In genomic region chr11:50147958-50148476, GRCm38 (mm10) we compare ENCODE assay signal across 19 mouse cellular contexts. TPM values are rescaled to one million over a fixed set of nuclear protein-coding genes. Genes with fewer than 3 reads are reported as not detected.
DNase-seq lines count a peak whose midpoint lies in the region; ATAC-seq lines count a peak whose summit lies in the region.
"Had no signal": no experiment of that assay in that cellular context is flagged by ENCODE, and none has a peak within 500 bp of the region (broad histone marks: within the 10 kb centered on the region; RNA-seq: fewer than 3 reads in every experiment).

No protein-coding gene starts in this region.

- no peaks in the 10 kb centered on the region for H3K9me3 ChIP-seq in heart, embryonic 15.5 days (replicated peaks)
- H3K9me3 ChIP-seq: forebrain, embryonic 12.5 days; kidney, embryonic 15.5 days; limb, embryonic 10.5 days had no signal

- H3K4me3 ChIP-seq in heart, embryonic 15.5 days, result no peak overlapping the region
- H3K4me3 ChIP-seq: forebrain, embryonic 12.5 days; gastrocnemius, adult 2 months; kidney, embryonic 15.5 days; limb, embryonic 10.5 days had no signal

- no peaks in the 10 kb centered on the region for H3K27me3 ChIP-seq in heart, embryonic 15.5 days
- H3K27me3 ChIP-seq: CH12.LX; forebrain, embryonic 12.5 days; kidney, embryonic 15.5 days had no signal

- 95% methylated on average over 11 of the region's 11 CpGs for WGBS in heart, embryonic 15.5 days

- peaks cover 78% of the 10 kb centered on the region for H3K36me3 ChIP-seq in heart, embryonic 15.5 days

- H3K4me1 ChIP-seq in heart, embryonic 15.5 days (replicated peaks), result peaks cover 14% of the 10 kb centered on the region
- H3K4me1 ChIP-seq: forebrain, embryonic 12.5 days; limb, embryonic 10.5 days had no signal

- ATAC-seq in cerebellum, adult (ENCODE audit: insufficient number of reproducible peaks, low FRiP score, low TSS enrichment), result no peak
- ATAC-seq in heart, embryonic 15.5 days (replicated peaks; ENCODE audit: insufficient number of reproducible peaks, insufficient read depth, low FRiP score, low read depth), result no peak
- ATAC-seq: hindbrain, embryonic 16.5 days; intestine, embryonic 16.5 days had no signal

- no peak overlapping the region for H3K4me2 ChIP-seq in heart, embryonic 15.5 days
- H3K4me2 ChIP-seq: forebrain, embryonic 12.5 days; kidney, embryonic 15.5 days had no signal

- H3K9ac ChIP-seq in heart, embryonic 15.5 days, result no peak overlapping the region
- H3K9ac ChIP-seq: forebrain, embryonic 12.5 days; kidney, embryonic 15.5 days had no signal

- DNase-seq in cerebellum, adult 9-10 months, result peak; percentile 58
- DNase-seq in heart, adult 8-10 months (ENCODE audit: low spot score), result no peak
- DNase-seq in brain, adult 2 months (ENCODE audit: low read depth, low spot score), result peak; percentile 73
- DNase-seq in cerebellum, postnatal 25 days, result peak; percentile 66 to 72
- no peak for DNase-seq in layer of hippocampus, adult 18-20 months (ENCODE audit: low spot score in 2 of 2)
- DNase-seq: gastrocnemius, adult 2 months; kidney, postnatal 4 days; lung, adult 2 months; lung, postnatal 4 days; retina, postnatal 1 day; thymus, postnatal 4 days had no signal

- H3K27ac ChIP-seq in heart, embryonic 15.5 days, result peak overlapping the region; percentile 75
- H3K27ac ChIP-seq: forebrain, embryonic 12.5 days; gastrocnemius, adult 2 months; kidney, embryonic 15.5 days; limb, embryonic 10.5 days had no signal

RNA-seq across cellular contexts. Expression of gene Tbc1d9b, which starts 16.8 kb away (rescaled TPM):
- polyA plus RNA-seq in heart, embryonic 15.5 days (2015; fragmentation: Nextera tagmentation; extraction: Ambion mirVana), result 25.6 and 33.8 TPM in 2 replicates
- 10 to 100 TPM; 45.9 to 47.4 (median 46.5) TPM for total RNA-seq in heart, adult 8-10 months (2022)
- total RNA-seq in layer of hippocampus, adult 18-20 months (2021), result 100 to 1,000 TPM; 113 to 120 TPM

RNA-seq across cellular contexts. Expression of gene Mrnip, which starts 26.2 kb away (rescaled TPM):
- polyA plus RNA-seq in heart, embryonic 15.5 days (2015; fragmentation: Nextera tagmentation; extraction: Ambion mirVana), result 7.9 and 12.2 TPM in 2 replicates
- 1 to 10 TPM; 1.6 to 3.5 (median 2.7) TPM for total RNA-seq in heart, adult 8-10 months (2022)
- 10 to 100 TPM; 14.1 to 15.7 TPM for total RNA-seq in layer of hippocampus, adult 18-20 months (2021)

Comparison
In these comparisons a context has a peak if more than half of its experiments do, and no peak if none do; other contexts are left out.
1. DNase-seq: peak in cerebellum, adult 9-10 months (single experiment), brain, adult 2 months (single experiment) and cerebellum, postnatal 25 days (2 of 2); none in heart, adult 8-10 months (single experiment) and layer of hippocampus, adult 18-20 months (0 of 2).